Mouse (Mus musculus): Measurements from ENCODE around the gene Susd3.

Gene Susd3

DNA sequence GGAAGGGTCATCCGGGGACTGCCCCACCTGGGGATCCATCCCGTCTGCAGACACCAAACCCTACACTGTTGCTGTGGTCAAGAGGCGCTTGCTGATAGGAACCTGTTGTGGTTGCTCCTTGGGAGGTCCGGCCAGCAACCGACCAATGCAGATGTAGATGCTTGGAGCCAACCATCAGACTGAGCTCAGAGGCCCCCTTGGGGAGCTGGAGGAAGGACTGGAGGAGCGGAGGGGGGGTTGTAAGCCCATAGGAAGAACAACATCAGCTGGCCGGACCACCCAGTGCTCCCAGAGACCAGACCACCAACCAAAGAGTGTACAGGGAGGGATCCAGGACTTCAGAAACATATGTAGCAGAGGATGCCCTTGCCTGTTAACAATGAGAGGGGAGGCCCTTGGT is 39.2 kb downstream of the Susd3 start:
- no peak for DNase-seq

DNA sequence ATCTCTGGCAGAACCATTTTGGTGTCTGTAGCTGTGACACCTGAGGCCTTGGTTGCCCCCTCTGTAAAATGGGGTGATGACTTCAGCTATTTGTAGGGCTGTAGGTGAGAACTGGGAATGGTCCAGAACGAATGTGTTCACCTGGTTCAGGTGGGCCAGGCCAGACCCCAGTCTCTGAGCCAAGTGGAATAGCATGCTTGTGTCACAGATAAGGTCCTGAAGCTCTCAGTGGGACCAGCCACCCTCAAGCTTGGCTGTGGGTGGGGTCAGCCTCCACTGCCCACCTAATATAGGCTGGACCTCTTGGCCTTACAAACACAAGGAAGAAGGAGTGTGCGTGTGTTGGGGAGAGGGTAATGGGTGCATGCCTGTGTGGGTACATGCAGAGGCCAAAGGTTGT is 42.2 kb downstream of the Susd3 start:
- DNase-seq: no peak

DNA sequence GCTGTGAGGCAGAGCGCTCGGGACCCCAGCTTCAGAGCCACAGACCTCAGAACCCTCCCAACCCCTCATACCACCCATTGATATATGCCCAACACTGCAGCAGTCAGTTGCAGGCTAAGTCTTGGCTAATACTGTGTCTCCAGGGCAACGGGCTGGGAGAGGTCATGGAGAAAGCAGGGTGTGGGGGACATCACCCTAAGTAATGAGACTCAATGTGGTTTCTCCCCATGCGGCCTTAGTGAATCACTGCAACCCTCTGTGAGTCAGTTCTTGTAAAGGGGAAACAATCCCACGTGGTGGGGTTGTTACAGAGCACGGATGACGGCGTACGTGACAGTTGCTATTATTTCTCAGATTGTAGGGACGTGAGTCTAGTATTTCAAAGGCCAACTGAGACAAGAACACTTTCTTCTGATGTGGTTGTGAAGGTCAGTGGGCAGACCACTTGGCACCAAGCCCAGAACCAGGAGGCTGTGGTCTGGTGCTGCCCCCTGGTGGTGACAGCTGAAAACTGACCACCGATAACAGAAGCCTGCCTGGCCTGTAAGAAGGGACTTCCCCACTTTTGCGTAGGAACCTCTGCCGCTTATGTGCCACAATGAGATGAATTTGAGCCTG is 43.0 kb downstream of the Susd3 start:
- DNase-seq: peak; percentile 91 to 95

DNA sequence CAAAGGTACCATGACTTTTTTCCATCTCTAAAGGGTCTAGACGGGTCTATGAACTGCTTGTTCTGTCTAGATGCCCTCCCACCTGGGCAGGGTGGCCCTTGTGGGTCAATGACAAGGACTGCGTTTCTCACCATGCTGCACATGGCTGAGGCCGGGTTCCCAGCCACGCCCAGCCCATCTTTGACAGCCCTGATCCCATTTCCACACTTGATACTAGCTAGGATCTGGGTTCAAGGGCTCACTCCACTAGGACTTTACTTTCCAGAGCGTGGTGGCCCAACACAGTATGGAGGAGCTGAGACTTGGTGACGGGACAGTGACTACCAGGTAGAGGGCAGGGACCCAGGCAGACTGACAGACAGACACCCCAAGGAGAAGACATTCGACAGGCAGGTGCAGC is 46.0 kb downstream of the Susd3 start:
- no peak for DNase-seq

DNA sequence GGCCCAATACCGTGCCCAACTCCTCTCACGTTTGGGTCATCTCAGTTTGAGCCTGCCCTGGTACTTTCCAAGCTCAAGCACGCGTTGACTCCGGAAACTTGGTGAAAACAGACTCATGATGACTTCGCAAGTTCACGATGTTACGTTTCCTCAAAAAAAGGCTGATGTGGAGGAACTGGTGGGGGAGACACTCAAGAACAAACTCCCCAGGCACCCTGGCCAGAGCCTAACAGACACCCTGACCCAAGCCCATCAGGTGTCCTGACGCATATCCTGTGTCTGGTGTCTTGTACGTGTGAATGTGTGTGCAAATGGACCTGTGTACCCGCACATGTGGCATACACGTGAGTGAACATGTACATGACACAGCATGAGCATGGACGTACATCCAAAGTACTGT is 47.8 kb downstream of the Susd3 start:
- DNase-seq: no peak

DNA sequence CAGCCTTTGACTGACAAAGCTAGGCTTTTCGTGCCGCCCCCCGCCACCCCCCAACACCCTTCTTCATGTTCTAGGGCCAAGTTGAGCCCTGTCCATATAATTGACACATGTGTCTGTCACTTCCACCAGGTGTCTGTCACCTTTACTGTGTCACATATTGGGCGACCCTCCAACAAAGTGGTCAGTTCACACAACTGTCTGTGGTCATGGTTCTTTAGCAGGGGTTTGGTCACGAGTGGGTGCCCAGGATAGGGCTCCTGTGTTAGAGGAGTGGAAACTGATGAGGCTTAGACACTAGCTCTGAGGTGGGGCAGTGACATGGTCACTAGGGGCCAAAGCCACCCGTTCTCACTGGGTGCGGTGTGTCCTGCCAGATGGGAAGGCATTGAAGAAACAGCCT is 48.6 kb downstream of the Susd3 start:
- DNase-seq: no peak

DNA sequence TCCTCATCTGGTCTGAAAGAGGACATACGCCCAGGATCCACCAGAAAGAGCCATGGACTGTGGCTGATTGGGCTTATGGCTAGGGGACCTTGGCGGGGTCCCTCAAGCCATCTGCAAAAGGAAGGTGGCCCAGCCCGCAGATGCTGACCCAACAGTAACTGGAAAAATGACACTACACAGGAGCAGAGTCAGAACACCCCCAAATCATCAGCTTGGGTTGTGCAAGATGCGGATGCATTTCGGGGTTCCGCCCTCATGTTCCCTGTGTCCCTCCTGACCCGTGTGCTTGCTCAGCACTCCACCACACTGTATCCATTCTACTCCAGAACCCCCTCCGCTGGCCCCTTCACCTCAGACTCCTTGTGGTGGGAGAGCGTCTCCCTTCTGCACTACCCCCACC is 49.8 kb downstream of the Susd3 start:
- no peak for DNase-seq

DNA sequence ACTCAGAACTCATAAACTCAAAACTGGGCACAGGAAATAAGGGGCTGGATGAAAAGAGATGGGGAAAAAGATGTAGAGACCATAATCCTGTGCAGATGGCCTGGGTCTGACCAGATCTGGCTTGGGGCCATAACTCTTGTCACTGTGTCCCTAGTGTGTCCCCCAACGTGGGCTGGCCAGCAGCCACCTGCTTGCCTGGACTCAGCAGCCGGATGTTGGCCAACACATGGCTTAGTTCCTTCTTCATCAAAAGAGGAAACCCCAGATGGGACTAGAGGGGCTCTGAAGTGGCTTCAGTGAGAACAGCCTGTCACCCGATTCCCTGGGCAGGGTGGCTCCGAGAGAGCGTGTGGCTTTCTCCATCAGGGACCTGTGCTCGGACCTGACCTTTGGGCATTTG is 51.7 kb downstream of the Susd3 start:
- peak; percentile 80 to 87 for DNase-seq

DNA sequence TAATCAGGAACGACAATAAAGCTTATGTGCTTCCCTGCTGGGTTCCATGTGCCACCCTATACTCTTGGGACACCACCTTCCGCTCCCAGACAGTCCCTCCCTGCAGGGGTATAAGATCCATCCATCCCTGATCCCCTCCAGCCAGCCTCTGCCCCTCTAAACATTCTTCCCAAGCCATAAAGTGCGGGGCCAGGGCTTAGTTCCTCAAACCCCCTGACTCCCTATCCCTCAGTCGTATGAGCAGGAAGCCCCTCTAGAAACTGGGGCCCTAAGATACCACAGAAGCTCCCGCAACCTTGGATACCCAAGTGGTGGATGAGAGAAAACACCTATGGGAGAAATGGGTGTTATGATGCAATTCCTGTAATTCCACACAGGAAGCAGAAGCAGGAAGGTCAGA is 52.3 kb downstream of the Susd3 start:
- no peak for DNase-seq

DNA sequence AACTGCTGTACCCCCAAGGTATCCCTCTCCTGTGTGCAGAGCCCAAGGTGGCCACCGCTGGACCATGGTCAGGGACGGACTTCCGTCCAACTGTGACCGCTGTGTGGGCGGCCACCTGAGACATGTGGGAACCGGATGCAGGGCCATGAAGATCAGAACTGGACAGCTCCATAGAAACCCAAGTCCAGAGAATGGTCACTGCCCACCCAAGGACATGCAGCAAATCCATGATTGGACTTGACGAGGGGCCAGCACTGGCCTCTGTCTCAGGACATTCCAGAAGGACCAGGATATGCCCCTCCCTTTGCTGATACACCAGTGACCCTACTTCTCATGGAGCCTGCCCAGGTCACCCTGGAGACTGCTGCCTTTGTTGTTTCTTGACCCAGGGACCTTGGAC is 52.9 kb downstream of the Susd3 start:
- DNase-seq: no peak

DNA sequence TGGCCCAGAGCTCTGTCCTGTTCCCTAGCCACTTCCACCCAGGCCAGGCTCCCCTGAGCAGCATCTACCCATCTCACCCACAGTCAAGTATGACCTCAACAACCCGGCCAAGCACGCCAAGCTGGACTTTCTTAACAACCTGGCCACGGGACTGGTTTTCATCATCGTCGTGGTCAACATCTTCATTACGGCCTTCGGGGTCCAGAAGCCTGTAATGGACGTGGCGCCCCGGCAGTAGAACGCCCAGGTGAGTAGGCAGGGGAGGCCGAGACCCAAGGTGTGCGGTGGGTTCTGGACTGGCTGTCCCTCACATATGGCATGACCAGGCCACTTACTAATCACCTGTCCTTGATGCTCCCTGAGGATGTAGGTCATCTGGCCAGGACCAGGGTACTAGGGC is 53.7 kb downstream of the Susd3 start:
- no peak for DNase-seq

DNA sequence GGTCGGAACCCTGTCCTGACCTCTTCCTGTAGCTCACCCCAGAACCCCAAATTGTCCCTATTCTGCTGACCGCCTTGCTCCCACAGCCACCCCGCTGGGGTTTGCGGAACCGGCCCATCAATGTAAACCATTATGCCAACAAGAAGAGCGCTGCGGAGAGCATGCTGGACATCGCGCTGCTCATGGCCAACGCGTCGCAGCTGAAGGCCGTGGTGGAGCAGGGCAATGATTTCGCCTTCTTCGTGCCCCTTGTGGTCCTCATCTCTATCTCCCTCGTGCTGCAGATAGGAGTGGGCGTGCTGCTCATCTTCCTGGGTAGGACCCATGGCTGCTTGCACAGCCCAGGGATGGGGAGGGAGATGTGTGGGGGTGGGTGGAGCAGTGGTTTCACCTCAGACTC is 54.9 kb downstream of the Susd3 start:
- DNase-seq: no peak

DNA sequence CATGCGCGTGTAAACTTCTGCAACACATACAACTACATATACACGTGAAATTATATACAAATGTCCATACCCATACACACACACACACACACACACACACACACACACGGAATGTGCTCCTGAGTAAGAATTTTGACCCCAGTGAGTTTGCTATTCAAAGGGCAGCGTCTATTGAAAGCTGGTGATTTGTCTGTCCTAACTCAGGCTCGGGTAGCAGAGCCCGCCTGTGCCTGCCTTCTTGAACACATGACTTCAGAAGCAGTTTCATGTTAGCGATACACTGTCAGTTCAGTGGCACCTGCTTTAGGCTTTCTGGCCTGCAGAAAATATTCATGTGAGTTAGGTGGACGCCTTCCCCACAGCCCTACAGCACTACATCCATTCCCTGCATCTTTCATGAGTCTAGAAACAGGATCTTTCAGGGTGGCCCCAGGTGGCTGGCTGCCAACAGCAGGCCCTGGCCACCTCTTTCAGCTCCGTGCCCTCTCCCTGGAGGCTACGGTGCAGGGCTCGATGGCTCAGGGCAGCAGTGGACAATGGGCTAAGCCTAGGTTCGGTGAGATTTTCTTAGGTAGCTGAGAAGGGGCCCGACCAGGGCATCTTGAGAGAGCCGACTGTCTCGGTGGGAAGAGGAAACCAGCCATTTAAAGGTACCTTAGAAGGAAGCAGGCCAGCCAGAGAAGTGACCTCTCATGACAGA is 56.2 kb downstream of the Susd3 start:
- DNase-seq: no peak

DNA sequence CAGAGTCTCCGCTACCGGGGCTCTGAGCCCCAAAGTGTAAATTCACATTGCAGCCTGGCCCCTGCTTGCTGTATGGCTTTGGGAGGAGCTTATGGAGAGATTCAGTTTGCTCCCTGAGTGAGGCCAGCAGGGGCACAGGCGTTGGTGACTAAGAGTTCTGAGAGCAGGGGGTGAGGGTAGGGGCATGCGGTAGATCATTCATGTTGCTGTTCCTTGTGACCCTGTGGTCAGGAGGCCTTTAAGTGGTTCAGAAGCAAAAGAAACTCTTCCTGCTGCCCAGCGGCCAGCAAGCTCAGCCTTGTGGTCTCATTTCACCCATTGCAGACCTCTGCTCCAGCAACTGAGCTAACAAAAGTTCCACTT is 56.9 kb downstream of the Susd3 start:
- no peak for DNase-seq

DNA sequence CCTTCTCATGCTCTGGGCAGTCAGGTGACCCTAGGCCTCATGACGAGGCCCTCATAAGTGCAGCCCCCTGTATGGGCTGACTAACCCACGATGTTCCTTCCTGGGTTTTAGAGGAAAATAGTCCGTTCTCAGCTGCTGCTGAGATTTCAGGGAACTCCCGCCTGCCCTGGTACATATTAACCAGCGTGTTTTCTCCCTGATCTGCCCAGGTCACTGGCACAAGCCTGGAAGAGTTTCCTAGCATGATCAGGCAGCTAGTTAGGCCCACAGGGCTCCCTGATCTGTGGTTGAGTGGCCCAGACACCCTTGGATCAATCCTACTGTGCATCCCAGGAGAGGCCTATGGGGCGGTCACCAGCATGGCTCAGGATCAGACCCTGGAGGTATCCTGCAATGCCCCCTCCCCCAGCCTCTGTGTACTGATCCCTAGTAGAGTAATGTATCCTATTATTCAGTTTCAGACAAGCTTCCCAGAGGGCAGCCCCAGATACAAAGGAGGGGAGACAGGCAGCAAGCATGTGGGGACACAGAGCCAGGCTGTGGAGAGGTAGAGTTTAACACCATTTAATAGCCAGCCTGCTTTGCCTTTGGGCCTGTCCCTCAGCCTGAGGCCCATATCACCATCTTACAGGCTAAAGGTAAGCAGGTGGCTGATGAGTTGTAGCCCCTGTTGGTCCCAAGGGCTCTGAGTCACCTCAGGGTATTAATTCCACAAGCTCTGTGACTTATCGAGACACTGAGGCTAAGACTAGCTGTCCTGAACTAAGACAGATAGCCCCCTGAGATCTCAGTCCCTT is 57.4 kb downstream of the Susd3 start:
- no peak for DNase-seq

DNA sequence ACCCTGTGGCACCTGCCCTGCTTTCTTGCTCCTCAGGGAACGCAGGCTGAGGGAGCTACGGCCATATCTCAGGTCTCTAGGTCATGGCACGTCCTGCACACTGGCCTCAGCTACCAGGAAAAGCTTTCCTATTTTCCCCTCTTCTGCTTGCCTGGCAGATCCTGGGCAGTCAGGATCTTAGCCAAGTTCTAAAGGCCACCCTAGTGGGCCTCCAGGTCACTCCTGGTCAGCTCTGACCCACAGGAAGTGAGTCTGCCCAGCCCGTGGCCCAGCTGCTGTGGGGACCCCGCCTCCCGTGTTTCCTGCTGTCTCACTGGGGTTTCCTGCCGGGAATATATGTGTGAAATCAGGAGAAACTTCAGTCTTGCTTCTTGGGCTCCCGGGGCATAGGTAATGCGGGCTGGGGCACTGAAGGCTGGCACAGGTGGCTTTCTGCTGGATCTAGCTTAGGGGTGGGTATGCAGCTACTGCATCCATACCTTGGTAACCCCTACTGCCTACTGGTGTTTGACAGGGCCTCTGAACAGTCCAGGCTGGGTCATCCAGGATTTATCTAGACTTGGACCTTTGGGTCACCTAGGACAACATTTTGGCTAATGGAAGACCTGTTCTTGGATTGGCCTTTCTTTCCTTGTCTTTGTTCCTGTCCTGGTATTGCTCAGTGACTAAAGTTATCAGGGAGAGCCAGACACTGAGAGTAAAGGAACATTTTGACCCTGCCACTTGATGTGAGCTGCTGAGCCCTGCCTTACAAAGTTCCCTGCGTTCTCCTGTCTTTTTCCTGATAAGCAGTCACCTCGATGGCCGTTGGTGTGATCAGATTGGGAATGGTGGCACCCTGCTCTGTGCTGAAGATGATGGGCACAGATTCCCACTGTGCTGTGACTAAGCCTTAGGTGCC is 58.3 kb downstream of the Susd3 start:
- no peak for DNase-seq

DNA sequence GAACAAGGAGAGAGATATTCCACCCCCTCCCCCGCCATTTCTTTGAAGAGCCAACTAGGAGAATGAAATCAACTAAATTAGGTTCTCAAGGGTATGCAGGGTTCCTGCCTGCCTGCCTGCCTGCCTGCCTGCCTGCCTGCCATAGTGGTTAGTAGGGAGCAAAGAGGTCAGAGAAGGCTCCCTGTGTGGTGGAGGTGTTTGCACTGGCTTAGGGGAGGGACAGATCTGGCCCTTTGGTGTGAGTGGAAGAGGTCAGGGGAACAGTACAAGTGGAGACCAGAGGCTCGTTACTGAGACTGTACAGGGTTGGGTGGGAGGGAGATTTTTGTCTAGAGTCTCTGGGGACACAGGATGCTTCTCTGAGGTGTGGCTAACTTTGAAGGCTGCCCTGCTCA is 59.5 kb downstream of the Susd3 start:
- DNase-seq: no peak

DNA sequence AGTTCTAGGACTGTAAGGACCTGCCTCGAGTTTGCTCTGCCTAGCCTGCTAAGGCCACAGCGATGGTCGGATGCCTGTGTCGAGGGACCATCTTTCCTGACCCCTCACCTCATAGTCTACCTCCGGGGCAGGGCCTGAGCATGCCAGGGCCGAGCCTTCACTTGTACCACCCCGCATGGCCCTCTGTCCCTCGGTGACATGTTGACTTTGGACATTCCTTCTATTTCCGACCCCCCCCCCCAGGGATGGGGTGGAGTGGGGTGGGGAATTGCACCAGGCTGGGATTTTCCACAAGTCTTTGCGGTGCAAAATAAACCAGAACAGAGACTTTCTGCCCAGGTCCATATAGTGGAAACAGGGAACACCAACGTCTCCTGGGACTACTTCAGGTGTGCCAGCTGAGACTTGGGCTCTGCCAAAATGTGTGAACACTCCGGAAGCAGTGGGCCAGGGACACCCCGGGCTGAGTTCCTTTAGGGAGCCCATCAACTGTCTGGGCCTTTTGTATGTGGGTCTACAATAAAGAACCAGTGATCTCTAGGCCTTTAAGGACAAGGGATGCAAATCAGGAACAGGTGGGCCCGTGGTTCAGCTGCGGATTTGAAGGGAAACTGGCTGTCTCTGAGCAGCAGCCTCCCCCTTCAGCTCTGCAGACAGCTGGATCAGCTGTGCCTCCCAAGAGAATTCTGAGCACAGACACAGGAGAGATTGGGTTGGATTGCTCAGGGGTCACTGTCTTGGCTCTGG is 60.1 kb downstream of the Susd3 start:
- no peak for DNase-seq

DNA sequence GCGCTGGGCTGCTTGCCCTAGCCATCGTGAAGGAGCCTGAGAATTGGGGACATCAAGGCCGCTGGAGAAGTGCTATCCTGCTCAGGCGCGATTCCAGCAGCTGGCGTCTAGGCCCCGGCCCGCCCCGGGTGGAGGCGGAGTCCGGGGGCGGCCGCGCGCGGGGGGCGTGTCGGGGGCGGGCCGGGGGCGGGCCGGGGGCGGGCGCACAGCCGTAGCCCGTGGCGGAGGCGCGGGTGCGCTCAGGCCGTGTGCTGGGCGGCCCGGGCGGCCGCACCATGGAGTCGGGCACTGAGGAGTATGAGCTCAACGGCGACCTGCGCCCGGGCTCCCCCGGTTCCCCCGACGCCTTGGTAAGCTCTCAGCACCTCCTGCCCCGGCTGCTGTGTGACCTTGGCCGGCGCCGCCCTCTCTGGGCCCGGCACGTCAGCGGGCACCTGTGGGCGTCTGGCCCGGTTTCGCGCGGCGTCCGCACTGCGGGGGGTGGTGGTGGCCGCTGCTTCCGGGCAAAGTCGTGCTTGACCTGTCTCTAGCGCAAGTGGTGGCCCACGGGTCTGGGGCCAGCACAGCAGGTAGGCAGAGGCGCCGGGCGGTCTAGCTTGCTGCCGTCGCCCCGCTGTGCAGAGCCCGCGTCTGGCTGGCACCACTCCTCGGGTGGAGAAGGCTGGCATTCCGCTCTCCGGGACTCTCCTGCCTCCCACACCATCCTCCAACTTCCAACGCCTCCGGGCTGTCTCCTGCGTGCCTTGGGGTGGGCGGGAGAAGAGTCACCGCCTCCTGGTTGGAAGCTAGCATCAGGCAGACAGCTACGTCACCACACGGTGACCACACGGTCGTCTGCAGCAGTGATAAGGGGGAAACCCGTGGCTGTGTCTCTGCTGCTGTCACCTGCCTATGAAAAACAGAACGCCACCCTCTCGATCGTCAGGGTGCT is 61.0 kb downstream of the Susd3 start, which contains the start of gene Ninj1:
Gene Ninj1, plus strand, starts transcription at position 198 of the 931 bp plus-strand sequence.
- peak; percentile 89 to 92 for DNase-seq

DNA sequence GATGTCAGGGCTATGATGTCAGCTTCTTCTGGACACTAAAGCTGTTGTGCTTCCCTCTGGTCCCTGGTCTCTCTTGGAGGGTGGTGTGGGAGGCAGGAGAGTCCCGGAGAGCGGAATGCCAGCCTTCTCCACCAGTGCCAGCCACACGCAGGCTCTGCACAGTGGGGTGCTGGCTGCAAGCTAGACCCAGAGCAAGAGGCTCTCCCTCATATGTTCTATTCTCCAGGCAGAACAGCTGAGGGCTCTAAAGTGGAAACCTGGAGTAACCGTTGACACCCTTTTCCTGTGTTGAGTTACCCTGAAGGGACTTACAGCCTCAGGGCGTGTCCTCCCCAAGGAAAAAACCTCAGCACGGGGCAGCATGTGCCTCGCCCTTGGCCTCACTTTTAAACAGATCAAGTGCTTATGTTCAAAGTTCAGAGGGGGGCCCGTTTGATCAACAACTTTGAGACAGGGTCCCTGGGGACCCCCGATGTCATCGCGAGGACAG is 61.7 kb downstream of the Susd3 start:
- DNase-seq: peak; percentile 46 to 58

DNA sequence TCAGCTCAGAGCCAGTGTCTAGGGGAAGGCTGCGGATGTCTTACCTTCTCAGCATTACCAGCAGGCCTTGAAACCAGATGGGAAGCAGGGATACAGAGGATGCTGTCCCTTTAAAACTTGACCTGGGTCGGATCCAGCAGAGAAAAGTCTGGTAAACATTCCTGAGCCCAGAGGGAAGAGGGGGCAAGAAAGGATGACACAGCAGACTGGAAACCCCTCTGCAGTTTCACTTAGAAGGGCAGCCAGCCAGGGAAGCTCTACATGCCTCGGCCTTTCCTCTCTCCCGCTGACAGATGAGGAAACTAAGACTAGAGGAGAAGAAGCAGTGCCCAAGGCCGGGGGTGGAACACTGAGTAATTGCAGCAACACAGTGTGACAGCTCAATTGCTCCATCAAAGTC is 64.9 kb downstream of the Susd3 start:
- no peak for DNase-seq

All from cerebellum, postnatal 10 days (tissue).